Mouse (Mus musculus): ENCODE measurements around the gene Cspg4.

Gene Cspg4

GRCm38 (mm10) chr9:56840721-56841120 is 24.1 kb upstream of the Cspg4 start:
- peaks cover 45% of the 10 kb centered on the region for H3K27me3 ChIP-seq (ENCODE audit: insufficient read depth, low read length)
- no peak overlapping the region for H3K4me3 ChIP-seq (replicated peaks; ENCODE audit: low read length)
- H3K4me1 ChIP-seq (replicated peaks; ENCODE audit: low read depth, low read length), result peaks cover 9% of the 10 kb centered on the region; the same call in 1 of the 2 replicates
- H3K9me3 ChIP-seq (ENCODE audit: low read length), result no peaks in the 10 kb centered on the region
- no peaks in the 10 kb centered on the region for H3K36me3 ChIP-seq (ENCODE audit: insufficient read depth, low read length)
- no peak for TF ChIP-seq POU5F1 (IDR thresholded peaks at IDR 0.05; ENCODE audit: borderline replicate concordance, low read length)
- TF ChIP-seq CTCF (conservative IDR thresholded peaks at IDR 0.05; ENCODE audit: low read length), result no peak
- TF ChIP-seq NANOG (IDR thresholded peaks at IDR 0.05; ENCODE audit: borderline replicate concordance, low read length), result no peak

GRCm38 (mm10) chr9:56841864-56842263 is 23.0 kb upstream of the Cspg4 start:
- TF ChIP-seq POU5F1 (IDR thresholded peaks at IDR 0.05; ENCODE audit: borderline replicate concordance, low read length) (no peak), CTCF (conservative IDR thresholded peaks at IDR 0.05; ENCODE audit: low read length) (no peak), NANOG (IDR thresholded peaks at IDR 0.05; ENCODE audit: borderline replicate concordance, low read length) (no peak)
- H3K27me3 ChIP-seq (ENCODE audit: insufficient read depth, low read length), result peaks cover 42% of the 10 kb centered on the region
- H3K36me3 ChIP-seq (ENCODE audit: insufficient read depth, low read length), result no peaks in the 10 kb centered on the region
- peaks cover 9% of the 10 kb centered on the region; the same call in 1 of the 2 replicates for H3K4me1 ChIP-seq (replicated peaks; ENCODE audit: low read depth, low read length)
- no peaks in the 10 kb centered on the region for H3K9me3 ChIP-seq (ENCODE audit: low read length)
- H3K4me3 ChIP-seq (replicated peaks; ENCODE audit: low read length), result no peak overlapping the region

- Histone ChIP-seq H3K9me3 (ENCODE audit: low read length) (no peaks in the 10 kb centered on the region), H3K4me3 (replicated peaks; ENCODE audit: low read length) (no peak overlapping the region), H3K36me3 (ENCODE audit: insufficient read depth, low read length) (no peaks in the 10 kb centered on the region), H3K27me3 (ENCODE audit: insufficient read depth, low read length) (peaks cover 42% of the 10 kb centered on the region), H3K4me1 (replicated peaks; ENCODE audit: low read depth, low read length) (peaks cover 9% of the 10 kb centered on the region; the same call in 1 of the 2 replicates)
- TF ChIP-seq POU5F1 (IDR thresholded peaks at IDR 0.05; ENCODE audit: borderline replicate concordance, low read length) (no peak), CTCF (conservative IDR thresholded peaks at IDR 0.05; ENCODE audit: low read length) (no peak), NANOG (IDR thresholded peaks at IDR 0.05; ENCODE audit: borderline replicate concordance, low read length) (no peak)
Measured at GRCm38 (mm10) chr9:56842303-56842719, 22.5 kb upstream of the Cspg4 start.

GRCm38 (mm10) chr9:56843679-56844188 is 21.1 kb upstream of the Cspg4 start:
- Histone ChIP-seq H3K36me3 (ENCODE audit: insufficient read depth, low read length) (no peaks in the 10 kb centered on the region), H3K9me3 (ENCODE audit: low read length) (no peaks in the 10 kb centered on the region), H3K4me1 (replicated peaks; ENCODE audit: low read depth, low read length) (0 out of 2 replicates have a peak, but pooled peaks cover 4% of the 10 kb centered on the region), H3K4me3 (replicated peaks; ENCODE audit: low read length) (no peak overlapping the region), H3K27me3 (ENCODE audit: insufficient read depth, low read length) (peaks cover 37% of the 10 kb centered on the region)
- TF ChIP-seq NANOG (IDR thresholded peaks at IDR 0.05; ENCODE audit: borderline replicate concordance, low read length) (no peak), CTCF (conservative IDR thresholded peaks at IDR 0.05; ENCODE audit: low read length) (peak; percentile 96)

GRCm38 (mm10) chr9:56844644-56845043 is 20.2 kb upstream of the Cspg4 start:
- TF ChIP-seq CTCF (conservative IDR thresholded peaks at IDR 0.05; ENCODE audit: low read length), result no peak
- TF ChIP-seq POU5F1 (IDR thresholded peaks at IDR 0.05; ENCODE audit: borderline replicate concordance, low read length), result no peak
- TF ChIP-seq NANOG (IDR thresholded peaks at IDR 0.05; ENCODE audit: borderline replicate concordance, low read length), result no peak
- H3K36me3 ChIP-seq (ENCODE audit: insufficient read depth, low read length), result no peaks in the 10 kb centered on the region
- no peaks in the 10 kb centered on the region for H3K9me3 ChIP-seq (ENCODE audit: low read length)
- H3K27me3 ChIP-seq (ENCODE audit: insufficient read depth, low read length), result peaks cover 30% of the 10 kb centered on the region
- 0 out of 2 replicates have a peak, but pooled peaks cover 4% of the 10 kb centered on the region for H3K4me1 ChIP-seq (replicated peaks; ENCODE audit: low read depth, low read length)
- no peak overlapping the region for H3K4me3 ChIP-seq (replicated peaks; ENCODE audit: low read length)

GRCm38 (mm10) chr9:56847523-56847922 is 17.3 kb upstream of the Cspg4 start:
- H3K9me3 ChIP-seq (ENCODE audit: low read length), result no peaks in the 10 kb centered on the region
- H3K4me1 ChIP-seq (replicated peaks; ENCODE audit: low read depth, low read length), result 0 out of 2 replicates have a peak, but pooled peaks cover 4% of the 10 kb centered on the region
- no peak overlapping the region for H3K4me3 ChIP-seq (replicated peaks; ENCODE audit: low read length)
- H3K27me3 ChIP-seq (ENCODE audit: insufficient read depth, low read length), result peaks cover 22% of the 10 kb centered on the region
- TF ChIP-seq POU5F1 (IDR thresholded peaks at IDR 0.05; ENCODE audit: borderline replicate concordance, low read length) (no peak), NANOG (IDR thresholded peaks at IDR 0.05; ENCODE audit: borderline replicate concordance, low read length) (no peak), CTCF (conservative IDR thresholded peaks at IDR 0.05; ENCODE audit: low read length) (peak; percentile 71)
- no peaks in the 10 kb centered on the region for H3K36me3 ChIP-seq (ENCODE audit: insufficient read depth, low read length)

- TF ChIP-seq POU5F1 (IDR thresholded peaks at IDR 0.05; ENCODE audit: borderline replicate concordance, low read length) (no peak), NANOG (IDR thresholded peaks at IDR 0.05; ENCODE audit: borderline replicate concordance, low read length) (no peak), CTCF (conservative IDR thresholded peaks at IDR 0.05; ENCODE audit: low read length) (no peak)
- Histone ChIP-seq H3K4me1 (replicated peaks; ENCODE audit: low read depth, low read length) (no peaks in the 10 kb centered on the region), H3K4me3 (replicated peaks; ENCODE audit: low read length) (no peak overlapping the region), H3K27me3 (ENCODE audit: insufficient read depth, low read length) (peaks cover 7% of the 10 kb centered on the region; the same call in 1 of the 2 replicates), H3K36me3 (ENCODE audit: insufficient read depth, low read length) (no peaks in the 10 kb centered on the region), H3K9me3 (ENCODE audit: low read length) (no peaks in the 10 kb centered on the region)
Measured at GRCm38 (mm10) chr9:56850128-56850904, 14.5 kb upstream of the Cspg4 start.

- TF ChIP-seq POU5F1 (IDR thresholded peaks at IDR 0.05; ENCODE audit: borderline replicate concordance, low read length) (no peak), CTCF (conservative IDR thresholded peaks at IDR 0.05; ENCODE audit: low read length) (no peak), NANOG (IDR thresholded peaks at IDR 0.05; ENCODE audit: borderline replicate concordance, low read length) (no peak)
- Histone ChIP-seq H3K4me1 (replicated peaks; ENCODE audit: low read depth, low read length) (no peaks in the 10 kb centered on the region), H3K4me3 (replicated peaks; ENCODE audit: low read length) (no peak overlapping the region), H3K36me3 (ENCODE audit: insufficient read depth, low read length) (no peaks in the 10 kb centered on the region), H3K27me3 (ENCODE audit: insufficient read depth, low read length) (peaks cover 2% of the 10 kb centered on the region; the same call in 1 of the 2 replicates), H3K9me3 (ENCODE audit: low read length) (no peaks in the 10 kb centered on the region)
Measured at GRCm38 (mm10) chr9:56850905-56851252, 14.0 kb upstream of the Cspg4 start.
